Mouse (Mus musculus) A20 (cell line): Measurements from ENCODE around the gene Pde2a.
A peak's percentile ranks its signal among the peaks of the same experiment; 100 is the strongest.

Experiments used
- DNase-seq: peaks from one replicate; pipeline ENCODE4 v3.0.0-alpha.2; 2011; ENCODE audit warnings: low read depth, low spot score

Gene Pde2a

DNA sequence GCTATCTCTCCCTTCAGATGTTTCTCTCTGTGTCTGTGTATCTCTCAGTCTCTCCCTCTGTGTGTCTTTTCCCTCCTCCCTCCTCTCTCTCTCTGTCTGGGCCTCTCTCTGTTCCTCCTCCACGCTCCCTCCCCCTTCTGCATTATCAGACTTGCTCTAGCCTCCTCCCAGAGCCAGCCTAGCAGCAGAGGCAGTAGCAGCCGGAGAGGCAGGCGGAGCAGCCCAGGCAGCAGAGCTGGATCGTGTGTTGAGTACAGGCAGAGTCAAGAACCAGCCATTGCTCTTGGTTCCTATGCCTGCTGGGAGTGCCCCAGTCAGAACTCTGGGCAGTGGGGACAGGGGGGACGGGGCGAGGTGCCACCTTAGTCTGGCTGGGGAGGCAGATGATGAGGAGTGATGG lies at the start of gene Pde2a:
Gene Pde2a (plus strand): TSS at position 163 of the 400 bp plus-strand sequence.
- DNase-seq: no peak

DNA sequence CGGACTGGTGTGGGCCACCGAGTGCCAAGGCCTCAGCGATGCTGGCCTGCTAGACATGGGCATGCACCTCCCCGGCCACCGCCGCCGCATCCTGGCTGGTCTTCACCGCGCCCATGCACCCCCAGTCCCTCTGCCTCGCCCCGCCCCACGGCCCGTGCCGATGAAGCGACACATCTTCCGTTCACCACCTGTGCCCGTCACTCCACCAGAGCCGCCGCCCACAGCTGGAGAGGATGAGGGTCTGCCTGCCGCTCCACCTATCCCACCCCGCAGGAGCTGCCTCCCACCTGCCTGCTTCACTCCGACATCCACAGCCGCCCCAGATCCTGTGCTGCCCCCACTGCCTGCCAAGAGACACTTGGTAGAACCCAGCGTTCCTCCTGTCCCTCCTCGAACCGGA lies 48.4 kb upstream of the Pde2a start:
- no peak for DNase-seq

- peak; percentile 47 for DNase-seq
Measured at GRCm38 (mm10) chr7:101374155-101374554, 47.3 kb upstream of the Pde2a start.

GRCm38 (mm10) chr7:101376701-101377340 lies 44.7 kb upstream of the Pde2a start:
- no peak for DNase-seq

- DNase-seq: peak; percentile 94
Measured at GRCm38 (mm10) chr7:101377741-101378262, 43.7 kb upstream of the Pde2a start.

DNA sequence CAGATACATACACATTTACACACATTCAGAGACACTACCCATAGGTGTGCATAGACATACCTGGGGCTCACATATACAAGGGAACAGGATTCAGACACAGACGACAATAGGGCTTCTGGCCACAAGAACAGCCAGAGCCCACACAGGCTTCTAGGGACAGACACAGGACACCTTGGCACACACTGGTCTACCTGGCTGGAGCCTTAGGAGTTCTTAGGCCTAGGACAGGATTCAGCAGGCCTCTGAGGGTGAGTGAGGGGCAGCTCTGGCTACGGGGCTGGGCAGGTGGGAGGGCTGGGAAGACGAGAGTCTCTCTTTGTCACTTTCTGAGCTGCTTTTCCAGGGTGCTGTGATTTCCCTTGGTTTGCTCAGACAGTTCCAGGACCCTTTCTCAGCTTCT lies 43.2 kb upstream of the Pde2a start:
- DNase-seq: no peak

GRCm38 (mm10) chr7:101378796-101379465 lies 42.6 kb upstream of the Pde2a start:
- DNase-seq: peak; percentile 51

GRCm38 (mm10) chr7:101379732-101380131 lies 41.8 kb upstream of the Pde2a start:
- DNase-seq: peak; percentile 19

DNA sequence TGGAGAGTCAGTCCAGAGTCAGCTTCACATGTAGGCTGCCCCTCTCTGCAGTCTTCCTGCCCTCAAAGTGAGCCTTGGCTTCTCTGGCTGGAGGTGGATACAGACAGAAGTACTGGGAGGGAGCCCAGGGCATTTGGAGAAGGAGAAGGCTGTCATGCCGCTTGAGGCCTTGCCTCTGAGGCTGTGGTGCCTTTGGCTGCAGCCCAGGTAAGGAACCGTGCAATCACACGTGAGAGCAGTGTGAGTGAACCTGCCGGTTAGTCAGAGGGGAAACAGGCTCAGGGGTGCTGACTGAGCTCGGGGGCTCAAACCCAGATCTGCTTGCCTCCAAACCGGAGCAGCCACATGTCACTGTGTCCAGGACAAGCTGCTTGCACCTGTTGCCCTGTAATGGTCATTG lies 40.0 kb upstream of the Pde2a start:
- peak; percentile 37 for DNase-seq

GRCm38 (mm10) chr7:101382378-101382777 lies 39.1 kb upstream of the Pde2a start:
- DNase-seq: peak; percentile 91

GRCm38 (mm10) chr7:101383756-101384155 lies 37.7 kb upstream of the Pde2a start:
- DNase-seq: no peak

- no peak for DNase-seq
Measured at GRCm38 (mm10) chr7:101384931-101385330, 36.6 kb upstream of the Pde2a start.

GRCm38 (mm10) chr7:101385331-101385733 lies 36.2 kb upstream of the Pde2a start:
- no peak for DNase-seq

DNA sequence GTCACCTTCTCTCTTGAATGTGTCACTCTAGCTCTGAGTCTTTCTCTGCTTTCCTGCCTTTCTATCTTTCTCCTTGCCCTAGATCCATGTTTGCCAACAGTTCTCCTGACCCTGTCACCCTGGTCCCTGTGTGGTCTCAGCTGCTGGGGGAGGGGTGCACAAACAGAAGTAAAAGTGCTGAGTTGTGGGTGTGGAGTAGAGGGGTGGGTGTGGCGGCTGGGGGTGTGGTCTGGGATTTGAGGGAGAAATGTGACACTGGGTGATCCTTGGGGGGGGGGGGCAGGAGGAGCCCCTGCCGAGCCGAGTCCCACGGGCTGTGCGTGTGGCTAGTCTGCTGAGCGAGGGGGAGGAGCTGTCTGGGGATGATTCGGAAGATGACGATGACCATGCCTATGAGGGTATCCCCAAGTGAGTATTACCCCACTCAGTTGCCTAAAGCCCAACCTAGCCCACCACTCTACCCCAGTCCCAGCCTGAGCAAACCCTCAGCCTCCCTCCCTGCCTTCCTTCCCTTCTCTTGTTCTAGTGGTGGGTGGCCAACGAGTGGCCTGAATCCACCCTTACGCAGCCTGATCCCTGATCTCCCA lies 35.5 kb upstream of the Pde2a start:
- no peak for DNase-seq

GRCm38 (mm10) chr7:101389256-101389655 lies 32.2 kb upstream of the Pde2a start:
- DNase-seq: no peak

DNA sequence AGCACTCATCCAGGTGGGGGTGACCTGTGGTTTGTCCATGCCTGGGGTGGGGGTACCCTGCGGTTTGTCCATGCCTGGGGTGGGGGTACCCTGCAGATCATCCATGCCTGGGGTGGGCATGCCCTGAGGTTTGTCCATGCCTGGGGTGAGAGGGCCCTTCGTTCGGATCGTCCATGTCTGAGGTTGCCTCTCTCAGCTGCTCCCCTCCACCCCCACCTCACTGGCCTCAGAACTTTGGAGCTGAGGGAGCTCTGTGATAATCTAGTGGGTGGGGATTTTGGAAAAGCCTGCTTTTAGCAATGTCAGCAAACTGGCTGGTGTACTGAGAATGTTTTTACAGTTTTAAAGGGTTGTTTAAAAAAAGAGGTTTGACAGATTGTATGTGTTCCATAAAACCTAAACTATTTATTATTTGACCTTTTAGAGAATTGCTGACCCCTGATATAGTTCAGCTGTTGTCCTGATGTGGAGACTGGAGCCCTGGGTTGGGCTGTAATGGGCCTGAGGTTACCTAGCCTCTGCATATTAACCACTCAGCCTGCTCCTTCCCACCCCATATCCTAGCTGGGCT lies 29.5 kb upstream of the Pde2a start:
- no peak for DNase-seq

- no peak for DNase-seq
Measured at GRCm38 (mm10) chr7:101393015-101393414, 28.5 kb upstream of the Pde2a start.

- no peak for DNase-seq
Measured at GRCm38 (mm10) chr7:101393694-101394504, 27.6 kb upstream of the Pde2a start.

DNA sequence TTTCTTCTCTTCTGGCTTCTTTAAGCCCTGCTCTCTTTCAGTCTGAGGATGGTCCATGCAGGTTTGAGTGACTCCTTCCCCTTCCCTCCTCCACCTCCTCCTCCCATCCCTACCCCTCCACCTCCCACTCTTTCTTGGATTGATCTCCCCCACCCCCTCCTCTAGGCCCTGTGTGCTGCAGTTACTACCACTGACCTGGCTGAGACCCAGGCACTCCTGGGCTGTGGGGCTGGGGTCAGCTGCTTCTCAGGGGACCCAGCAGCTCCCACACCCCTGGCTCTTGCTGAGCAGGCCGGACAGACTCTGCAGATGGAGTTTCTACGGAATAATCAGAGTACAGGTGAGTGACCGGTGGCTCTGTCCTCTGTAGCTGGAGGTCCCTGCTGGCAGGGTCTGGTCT lies 26.9 kb upstream of the Pde2a start:
- no peak for DNase-seq

DNA sequence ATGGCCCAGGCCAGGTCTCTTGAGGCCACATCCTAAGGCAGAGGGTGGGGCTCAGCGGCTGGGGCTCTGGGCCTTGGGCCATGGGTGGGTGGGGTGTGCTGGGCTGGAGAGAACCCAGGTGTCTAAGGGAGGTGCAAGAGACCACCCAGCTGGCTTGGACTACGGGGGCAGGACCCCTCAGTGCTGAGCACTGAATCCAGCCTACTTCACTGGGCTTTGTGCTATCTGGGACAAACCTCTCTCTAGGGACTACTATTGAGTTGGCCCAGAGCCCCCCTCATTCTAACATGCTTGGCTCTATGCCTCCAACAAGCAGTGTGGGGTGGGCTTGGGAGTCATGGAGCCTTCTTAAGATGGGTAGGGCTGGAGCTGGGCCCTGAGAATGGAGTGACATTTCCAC lies 26.0 kb upstream of the Pde2a start:
- DNase-seq: no peak

- DNase-seq: no peak
Measured at GRCm38 (mm10) chr7:101397175-101397574, 24.3 kb upstream of the Pde2a start.

GRCm38 (mm10) chr7:101401510-101401909 lies 20.0 kb upstream of the Pde2a start:
- no peak for DNase-seq
